Mouse (Mus musculus): ENCODE measurements around the gene Zbed4. TPM values are rescaled to one million over a fixed set of nuclear protein-coding genes. Genes with fewer than 3 reads are reported as not detected.
"Not testable (repeated sequence)": the region's sequence is repeated elsewhere in the genome, so short reads cannot be mapped to it uniquely, and the experiment has no call there.

Zbed4 gene
- total RNA-seq (2015; ENCODE audit: low replicate concordance) (34.2 and 44.0 TPM in 2 replicates), total RNA-seq (2017; ENCODE audit: low replicate concordance) (28.8 and 32.7 TPM in 2 replicates)

DNA sequence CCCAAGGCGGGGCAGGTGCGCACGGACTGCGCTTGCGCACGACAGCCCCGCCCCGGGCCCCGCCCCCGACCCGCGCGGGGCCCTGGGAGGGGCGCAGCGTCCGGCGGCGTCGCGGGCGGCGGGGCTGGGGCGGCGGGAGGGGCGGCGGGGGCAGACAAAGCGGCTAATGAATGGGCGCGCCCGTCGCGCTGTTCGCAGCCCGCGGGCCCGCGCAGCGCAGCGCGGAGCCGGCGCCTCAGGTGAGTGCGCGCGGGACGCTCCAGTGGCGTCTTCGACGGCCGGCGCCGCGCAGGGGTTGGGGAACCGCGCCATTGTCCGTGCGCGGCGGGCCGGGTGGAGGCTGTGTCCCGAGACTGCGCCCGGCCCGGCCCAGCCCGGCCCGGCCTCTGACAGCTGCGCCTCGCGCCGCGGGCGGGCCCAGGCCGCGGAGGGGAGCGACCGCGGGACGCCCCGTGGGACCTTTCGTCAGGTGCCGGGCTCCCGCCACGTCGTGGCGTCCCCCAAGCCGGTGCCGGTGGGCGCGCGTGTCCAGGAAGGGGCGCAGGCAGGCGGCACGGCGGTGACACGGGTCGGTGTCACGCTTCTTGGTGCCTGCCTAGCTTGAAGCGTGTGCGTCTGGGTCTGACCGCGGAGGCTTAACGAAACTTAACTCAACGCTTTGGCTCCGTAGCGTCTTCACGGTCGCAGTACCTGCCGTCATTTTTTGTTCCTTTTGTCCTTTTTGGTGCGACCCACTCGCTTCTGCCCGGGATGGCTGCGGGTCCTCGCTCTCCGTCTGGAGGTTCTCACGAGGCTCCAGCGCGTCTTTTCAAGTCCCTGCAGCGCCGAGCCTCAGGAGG lies at the start of gene Zbed4:
Gene Zbed4, plus strand, starts transcription at position 97 of the 839 bp plus-strand sequence.
- ATAC-seq (replicated peaks; ENCODE audit: low FRiP score, poor library complexity, severe bottlenecking), result peak; percentile 41

- ATAC-seq (replicated peaks; ENCODE audit: low FRiP score, poor library complexity, severe bottlenecking), result no peak
Measured at GRCm38 (mm10) chr15:88702501-88702900, 49.0 kb upstream of the Zbed4 start.

GRCm38 (mm10) chr15:88704284-88704683 lies 47.2 kb upstream of the Zbed4 start:
- ATAC-seq (replicated peaks; ENCODE audit: low FRiP score, poor library complexity, severe bottlenecking), result no peak

DNA sequence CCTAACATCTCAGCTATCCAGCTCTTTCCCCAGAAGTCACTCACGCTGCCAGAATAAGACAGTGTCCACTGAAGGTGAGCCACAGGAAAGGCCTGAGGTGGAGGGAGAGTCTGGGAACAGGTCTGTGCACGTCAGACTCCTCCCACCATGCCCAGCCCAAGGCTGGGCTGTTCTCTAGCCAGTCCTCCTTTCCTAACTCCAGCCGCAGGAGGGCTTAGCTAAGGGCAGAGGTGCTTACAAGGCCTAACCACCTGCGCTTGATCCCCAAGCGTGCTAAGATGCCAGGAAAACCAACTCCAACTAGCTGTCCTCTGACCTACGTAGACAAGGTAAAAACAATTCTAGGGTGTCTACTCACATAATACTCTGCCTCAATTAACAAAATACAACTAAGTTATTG lies 45.1 kb upstream of the Zbed4 start:
- no peak for ATAC-seq (replicated peaks; ENCODE audit: low FRiP score, poor library complexity, severe bottlenecking)

- not testable (repeated sequence) for ATAC-seq (replicated peaks; ENCODE audit: low FRiP score, poor library complexity, severe bottlenecking)
Measured at GRCm38 (mm10) chr15:88706987-88707386, 44.5 kb upstream of the Zbed4 start.

DNA sequence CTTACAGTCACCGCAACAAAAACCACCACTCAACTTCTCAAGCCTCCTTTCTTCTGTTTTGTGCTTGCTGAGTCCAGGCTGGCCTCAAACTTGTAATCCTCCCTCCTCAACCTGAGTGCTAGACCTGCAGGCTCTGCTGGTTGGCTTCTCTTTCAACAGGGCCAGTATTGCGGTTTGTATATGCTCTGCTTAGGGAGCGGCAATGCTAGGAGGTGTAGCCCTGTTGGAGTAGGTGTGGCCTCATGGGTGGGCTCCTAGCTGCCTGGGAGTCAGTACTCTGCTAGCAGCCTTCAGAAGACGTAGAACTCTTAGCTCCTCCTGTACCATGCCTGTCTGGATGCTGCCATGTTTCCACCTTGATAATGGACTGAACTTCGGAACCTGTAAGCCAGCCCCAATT lies 43.3 kb upstream of the Zbed4 start:
- ATAC-seq (replicated peaks; ENCODE audit: low FRiP score, poor library complexity, severe bottlenecking), result no peak

DNA sequence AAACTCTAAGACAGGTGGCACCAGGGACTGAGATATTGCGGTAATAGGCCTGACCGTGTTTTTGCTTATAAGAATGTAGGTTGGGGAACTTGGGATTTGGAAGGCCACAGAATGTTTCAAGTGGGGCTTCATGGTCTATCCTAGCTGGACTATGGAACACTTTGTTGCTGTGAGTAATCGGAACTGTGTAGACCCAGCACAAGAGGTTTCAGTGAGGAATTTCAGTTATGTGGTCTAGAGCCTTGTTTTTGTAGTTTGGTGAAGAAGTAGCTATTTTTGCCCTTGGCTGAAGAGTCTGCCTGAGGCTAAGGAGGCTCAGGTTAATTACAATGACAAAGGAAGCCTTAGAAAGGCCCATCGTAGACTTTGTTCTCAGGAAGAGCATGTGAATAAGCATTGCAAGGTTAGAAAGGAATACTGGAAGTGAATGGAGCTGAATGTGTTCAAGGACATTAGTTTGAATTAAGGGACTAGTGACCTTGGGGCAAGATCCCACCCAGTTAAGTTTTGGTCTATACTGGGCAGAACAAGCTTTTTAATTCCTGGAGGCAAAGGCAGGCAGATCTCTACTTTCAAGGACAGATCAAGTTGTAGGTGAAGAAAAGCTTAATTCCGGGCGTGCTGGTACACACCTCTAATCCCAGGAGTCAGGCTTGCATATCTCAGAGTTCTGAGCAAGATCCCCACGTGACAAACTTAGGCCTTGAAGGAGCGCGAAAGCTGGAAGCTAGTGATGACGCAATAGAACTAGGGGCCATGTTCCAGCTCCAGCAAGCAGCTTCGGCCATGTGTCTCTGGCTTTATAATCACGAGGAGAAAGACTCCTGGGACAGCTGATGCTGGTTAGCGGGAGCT lies 42.6 kb upstream of the Zbed4 start:
- no peak for ATAC-seq (replicated peaks; ENCODE audit: low FRiP score, poor library complexity, severe bottlenecking)

- ATAC-seq (replicated peaks; ENCODE audit: low FRiP score, poor library complexity, severe bottlenecking), result no peak
Measured at GRCm38 (mm10) chr15:88709878-88710277, 41.6 kb upstream of the Zbed4 start.

DNA sequence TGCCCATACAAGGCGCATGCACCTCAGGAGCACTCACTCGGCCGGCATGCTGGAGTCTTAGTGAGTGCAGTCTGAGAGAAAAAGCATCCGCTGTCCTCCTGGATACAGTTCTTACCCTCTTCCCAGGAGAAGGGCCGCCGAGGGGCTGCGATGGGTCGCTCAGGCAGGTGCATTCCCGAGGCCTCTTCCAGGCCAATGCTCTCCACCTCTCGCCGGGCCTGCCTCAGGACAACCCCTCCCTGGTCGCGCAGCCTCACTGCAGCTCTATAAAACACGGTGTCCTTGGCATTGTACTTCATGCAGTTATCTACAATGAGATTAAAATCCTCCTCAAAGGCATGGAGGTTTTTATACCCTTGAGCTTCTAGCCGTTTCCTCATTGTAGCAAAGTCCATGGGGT lies 39.0 kb upstream of the Zbed4 start:
- no peak for ATAC-seq (replicated peaks; ENCODE audit: low FRiP score, poor library complexity, severe bottlenecking)

DNA sequence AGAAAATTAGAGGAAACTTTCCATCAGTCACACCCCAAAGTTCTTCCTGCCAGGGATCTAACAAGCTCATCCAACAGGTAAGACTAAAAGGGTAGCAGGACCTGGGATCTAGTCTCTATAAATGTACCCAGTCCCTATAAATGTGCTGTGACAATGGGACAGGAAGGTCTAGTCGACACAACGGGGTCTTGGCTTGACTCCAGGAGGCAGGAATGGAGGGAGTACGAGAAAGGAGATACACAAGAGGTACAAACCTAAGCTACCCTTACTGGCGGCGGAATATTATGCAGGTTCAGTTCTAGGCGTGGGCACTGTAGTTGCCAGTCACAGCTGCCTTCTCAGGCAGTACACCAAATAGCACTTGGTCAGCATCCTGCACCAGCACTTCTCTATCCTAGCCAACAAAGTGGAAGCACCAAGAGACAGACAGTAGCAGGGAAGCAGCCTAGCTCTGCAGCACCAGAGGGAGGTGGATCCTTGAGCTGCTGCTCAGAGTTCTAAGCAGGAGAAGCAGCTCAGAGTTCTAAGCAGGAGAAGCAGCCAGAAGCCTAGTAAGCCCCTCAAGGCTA lies 37.4 kb upstream of the Zbed4 start:
- no peak for ATAC-seq (replicated peaks; ENCODE audit: low FRiP score, poor library complexity, severe bottlenecking)

GRCm38 (mm10) chr15:88716350-88716749 lies 35.1 kb upstream of the Zbed4 start:
- ATAC-seq (replicated peaks; ENCODE audit: low FRiP score, poor library complexity, severe bottlenecking), result 0 out of 2 replicates have a peak, but pooled peaks have one; percentile 50

DNA sequence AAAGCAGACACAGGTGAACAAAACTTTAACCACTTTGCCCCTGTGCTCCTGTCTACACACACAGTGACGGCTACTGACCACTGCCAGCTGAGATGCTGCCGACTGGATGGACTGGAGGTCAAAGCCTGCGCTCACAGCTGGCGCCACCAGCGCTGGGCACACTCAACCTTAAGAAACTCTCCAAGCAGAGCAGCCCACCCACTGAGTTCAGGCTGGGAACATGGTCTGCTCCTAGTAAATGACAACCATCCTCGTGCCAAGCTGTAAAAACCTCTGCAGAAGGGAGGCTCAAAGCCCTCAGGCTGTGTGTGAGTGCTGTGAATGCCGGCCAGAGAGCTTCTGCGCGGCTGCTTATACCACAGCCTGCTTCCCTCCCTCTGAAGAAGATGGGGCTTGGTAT lies 34.2 kb upstream of the Zbed4 start:
- no peak for ATAC-seq (replicated peaks; ENCODE audit: low FRiP score, poor library complexity, severe bottlenecking)

GRCm38 (mm10) chr15:88723205-88723604 lies 28.3 kb upstream of the Zbed4 start:
- ATAC-seq (replicated peaks; ENCODE audit: low FRiP score, poor library complexity, severe bottlenecking), result no peak

- ATAC-seq (replicated peaks; ENCODE audit: low FRiP score, poor library complexity, severe bottlenecking), result no peak
Measured at GRCm38 (mm10) chr15:88724311-88724710, 27.1 kb upstream of the Zbed4 start.

GRCm38 (mm10) chr15:88725036-88725435 lies 26.4 kb upstream of the Zbed4 start:
- ATAC-seq (replicated peaks; ENCODE audit: low FRiP score, poor library complexity, severe bottlenecking), result no peak

DNA sequence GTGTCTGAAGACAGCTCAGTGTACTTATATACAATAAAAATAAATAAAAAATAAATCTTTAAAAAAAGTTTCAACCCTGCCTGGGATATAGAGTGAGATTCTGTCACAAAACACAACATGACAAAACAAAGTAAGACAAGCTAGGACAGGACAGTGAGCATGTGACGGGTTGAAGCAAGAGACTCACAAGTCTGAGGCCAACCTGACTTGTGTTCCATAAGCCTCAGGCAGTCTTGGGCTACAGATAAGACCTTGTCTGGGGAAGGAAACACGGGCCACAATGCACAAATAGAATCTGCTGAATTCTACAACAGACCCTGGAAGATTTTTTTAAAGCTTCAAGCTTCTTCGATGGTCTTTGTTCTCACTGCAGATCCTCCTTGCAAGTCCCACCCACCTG lies 24.3 kb upstream of the Zbed4 start:
- ATAC-seq (replicated peaks; ENCODE audit: low FRiP score, poor library complexity, severe bottlenecking), result no peak

DNA sequence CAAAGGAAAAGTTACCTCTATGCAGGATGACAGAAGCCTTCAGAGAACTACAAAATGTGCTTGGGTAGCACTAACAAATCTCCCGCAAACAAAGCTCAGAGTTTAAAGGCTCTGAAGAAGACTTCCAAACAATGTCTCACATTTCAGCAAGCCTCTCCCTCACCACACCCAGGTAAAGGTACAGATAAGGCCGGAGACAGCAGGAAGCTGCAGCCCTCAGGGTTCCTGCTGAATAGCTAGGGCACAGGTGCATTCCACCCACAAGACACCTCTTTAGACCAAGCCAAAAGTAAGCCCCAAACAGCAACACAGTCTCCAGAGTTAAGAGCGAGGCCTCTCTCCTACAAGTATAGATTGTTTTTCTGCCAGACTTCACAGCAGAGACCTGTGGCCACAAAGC lies 20.7 kb upstream of the Zbed4 start:
- ATAC-seq (replicated peaks; ENCODE audit: low FRiP score, poor library complexity, severe bottlenecking), result no peak

DNA sequence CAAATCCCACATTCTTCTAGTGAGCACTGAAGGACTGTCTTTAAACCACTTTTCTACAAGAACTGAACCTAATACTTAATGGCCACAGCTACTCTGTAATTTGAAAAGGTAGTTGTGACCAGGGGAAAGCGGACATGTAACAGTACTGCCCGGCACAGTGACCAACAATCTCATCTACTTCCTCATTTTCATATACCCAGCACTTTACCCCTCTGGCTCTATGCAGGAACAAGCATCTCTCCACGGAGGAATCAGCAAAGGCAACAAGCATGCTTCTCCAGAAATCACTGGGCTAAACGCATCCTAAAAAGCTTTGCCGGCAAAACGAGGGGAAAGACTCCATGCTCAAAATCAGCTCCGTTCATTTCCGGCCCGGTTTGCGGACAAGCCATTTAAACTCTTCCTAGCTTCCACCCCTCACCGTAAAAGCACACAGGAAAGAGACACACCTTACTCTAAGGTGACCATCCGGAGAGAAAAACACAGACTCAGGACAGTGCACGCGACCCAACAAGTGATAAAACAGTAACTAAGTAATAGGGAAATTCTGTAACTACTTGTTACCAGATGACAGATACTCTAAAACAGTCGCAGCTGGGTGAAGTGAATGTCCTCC lies 18.9 kb upstream of the Zbed4 start:
- no peak for ATAC-seq (replicated peaks; ENCODE audit: low FRiP score, poor library complexity, severe bottlenecking)

DNA sequence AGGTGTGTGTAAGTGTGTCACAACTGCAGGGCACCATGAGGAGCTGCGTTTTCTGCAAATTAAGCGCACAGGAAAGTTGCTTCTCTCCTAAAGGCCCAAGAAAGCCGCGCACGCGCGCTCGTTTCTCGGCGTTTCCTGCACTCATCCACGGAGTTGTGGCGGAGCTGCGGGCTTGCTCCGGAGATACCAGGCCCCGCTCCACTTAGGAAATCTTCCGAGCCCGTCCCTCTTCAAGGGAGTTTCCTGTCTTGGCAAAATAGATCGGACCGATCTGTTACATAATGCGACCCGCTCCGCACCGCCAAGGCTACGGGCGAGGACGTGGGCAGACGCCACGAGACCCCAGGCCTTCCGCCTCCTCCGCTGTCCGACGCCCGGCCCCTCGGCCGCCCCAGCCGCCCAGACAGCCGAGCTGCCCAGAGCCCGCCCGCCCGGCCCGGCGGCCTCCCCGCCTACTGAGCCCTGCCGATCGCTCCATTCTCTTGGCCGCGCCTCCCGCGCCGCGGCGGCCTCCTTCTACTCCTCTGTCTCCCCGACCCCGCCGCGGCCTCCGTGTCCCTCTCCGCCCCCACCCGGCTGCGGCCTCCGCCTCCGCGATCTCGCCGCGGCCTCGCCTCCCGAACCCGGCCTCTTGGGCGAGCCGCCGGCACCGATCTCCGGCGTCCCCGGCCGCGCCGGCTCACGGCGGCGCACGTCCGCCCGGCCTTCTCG lies 18.3 kb upstream of the Zbed4 start:
- ATAC-seq (replicated peaks; ENCODE audit: low FRiP score, poor library complexity, severe bottlenecking), result peak; percentile 55
